9 mouse cellular contexts compared by ENCODE assay signal in genomic region chr9:58312944-58313359, GRCm38 (mm10). TPM values are rescaled to one million over a fixed set of nuclear protein-coding genes. Genes with fewer than 3 reads are reported as not detected.
A peak's percentile ranks its signal among the peaks of the same experiment; 100 is the strongest.
DNase-seq lines count a peak whose midpoint lies in the region; TF ChIP-seq lines count a peak whose summit lies in the region.
"Had no signal": no experiment of that assay in that cellular context is flagged by ENCODE, and none has a peak within 500 bp of the region (broad histone marks: within the 10 kb centered on the region; RNA-seq: fewer than 3 reads in every experiment).

Gene Loxl1, minus strand, starts transcription at chr9:58313186.

- intact Hi-C loops in left cerebral cortex, postnatal 25 days (cut with DNase I), result no loop called here
- intact Hi-C loops in left cerebral cortex, postnatal 36 days (cut with DNase I), result no loop called here
- intact Hi-C loops in heart, adult 2 months (cut with DNase I), result loop anchor here (5.0 kb wide), 1 partner anchor 221 kb away; no protein-coding TSS in a partner anchor

- H3K36me3 ChIP-seq in heart, adult 2 months (ENCODE audit: control insufficient read depth, insufficient read depth, low read length), result no peaks in the 10 kb centered on the region

- H3K4me1 ChIP-seq in heart, adult 2 months (ENCODE audit: control insufficient read depth, insufficient read depth, low read length), result peaks cover 5% of the 10 kb centered on the region

- no peak for TF ChIP-seq CTCF in heart, adult 2 months (IDR thresholded peaks at IDR 0.05)

- H3K9ac ChIP-seq in heart, adult 2 months (ENCODE audit: low read depth, low read length), result peak within 1 kb of the TSS; percentile 71

- peak within 1 kb of the TSS; percentile 53 for H3K4me3 ChIP-seq in heart, adult 2 months

- WGBS in heart, adult 2 months, result 3% methylated on average over 21 of the region's 21 CpGs

- no peaks in the 10 kb centered on the region for H3K79me2 ChIP-seq in heart, adult 2 months (replicated peaks; ENCODE audit: control insufficient read depth, insufficient read depth, low read length)

- peaks cover 6% of the 10 kb centered on the region; the same call in 1 of the 2 replicates for H3K27me3 ChIP-seq in heart, adult 2 months (ENCODE audit: control insufficient read depth, insufficient read depth, low read length)

- TF ChIP-seq EP300 in heart, adult 2 months (IDR thresholded peaks at IDR 0.05; ENCODE audit: insufficient read depth, low read depth, low read length), result no peak

- peak; percentile 68; the same call in 1 of the 2 replicates for TF ChIP-seq POLR2A in heart, adult 2 months (IDR thresholded peaks at IDR 0.05; ENCODE audit: insufficient read depth, low read depth, low read length)

- peak within 1 kb of the TSS; percentile 77 for H3K27ac ChIP-seq in heart, adult 2 months
- H3K27ac ChIP-seq: macrophage had no signal

- DNase-seq in left cerebral cortex, postnatal 25 days (ENCODE audit: low spot score in 2 of 2), result peak; percentile 33 to 36
- no peak for DNase-seq in left cerebral cortex, postnatal 36 days (ENCODE audit: low spot score in 2 of 2)
- DNase-seq in embryo, embryonic 11.5 days (ENCODE audit: low read depth, low spot score), result peak; percentile 63
- DNase-seq in heart, adult 2 months, result peak; percentile 79 to 84
- peak; percentile 61 for DNase-seq in kidney, adult 11 months
- peak; percentile 46 to 51 for DNase-seq in lung, adult 18-20 months
- DNase-seq in retina, postnatal 1 day, result peak; percentile 61
- no peak for DNase-seq in spleen, postnatal 14 days (ENCODE audit: low spot score in 2 of 2)

RNA-seq across cellular contexts. Expression of gene Loxl1, which starts in this region (rescaled TPM):
- total RNA-seq in left cerebral cortex, postnatal 25 days (2021), result 1 to 10 TPM; 2.0 to 2.6 TPM
- total RNA-seq in left cerebral cortex, postnatal 36 days (2021), result 1 to 10 TPM; 2.1 to 2.7 TPM
- 10 to 100 TPM; 22.1 to 28.4 TPM for total RNA-seq in heart, adult 2 months (2021)
- polyA plus RNA-seq in heart, adult 2 months (2012; rRNA removed), result 57.5 and 59.7 TPM in 2 replicates
- polyA plus RNA-seq: macrophage had no signal

Comparison
In these comparisons a context has a peak if more than half of its experiments do, and no peak if none do; other contexts are left out.
1. RNA of gene Loxl1 (total RNA-seq): 22.1 to 28.4 TPM in heart, adult 2 months; 2.1 to 2.7 TPM in left cerebral cortex, postnatal 36 days and 2.0 to 2.6 TPM in left cerebral cortex, postnatal 25 days; every median in the first group is over 4 times any median in the second.
2. DNase-seq: peak in left cerebral cortex, postnatal 25 days (2 of 2), embryo, embryonic 11.5 days (single experiment), heart, adult 2 months (2 of 2), kidney, adult 11 months (single experiment), lung, adult 18-20 months (2 of 2) and retina, postnatal 1 day (single experiment); none in left cerebral cortex, postnatal 36 days (0 of 2) and spleen, postnatal 14 days (0 of 2).